ENCODE assay signal across 9 mouse cellular contexts in genomic region chr15:98616362-98617175, GRCm38 (mm10). TPM values are rescaled to one million over a fixed set of nuclear protein-coding genes. Genes with fewer than 3 reads are reported as not detected.
DNase-seq lines count a peak whose midpoint lies in the region; ATAC-seq and TF ChIP-seq lines count a peak whose summit lies in the region.
"Had no signal": no experiment of that assay in that cellular context is flagged by ENCODE, and none has a peak within 500 bp of the region (broad histone marks: within the 10 kb centered on the region; RNA-seq: fewer than 3 reads in every experiment).

No protein-coding gene starts in this region.

- H3K4me2 ChIP-seq in lung, embryonic 14.5 days, result peak overlapping the region; percentile 40

- H3K4me1 ChIP-seq in lung, embryonic 14.5 days (ENCODE audit: insufficient read depth), result no peaks in the 10 kb centered on the region

- no peak overlapping the region for H3K4me3 ChIP-seq in lung, embryonic 14.5 days (ENCODE audit: low read depth, low read length)

- peak; percentile 32 for ATAC-seq in lung, embryonic 14.5 days (ENCODE audit: insufficient read depth)
- ATAC-seq in erythroid progenitor cell, adult 5-6 weeks (replicated peaks; ENCODE audit: low FRiP score, poor library complexity, severe bottlenecking), result 0 out of 2 replicates have a peak, but pooled peaks have one; percentile 8
- peak; percentile 32 for ATAC-seq in megakaryocyte-erythroid progenitor cell, adult 5-6 weeks (replicated peaks; ENCODE audit: low FRiP score, low TSS enrichment, poor library complexity, severe bottlenecking)

- no peak for TF ChIP-seq CTCF in lung, embryonic 14.5 days (IDR thresholded peaks at IDR 0.05; ENCODE audit: low read depth)

- no peaks in the 10 kb centered on the region for H3K27me3 ChIP-seq in lung, embryonic 14.5 days (ENCODE audit: insufficient read depth, low read length)

- H3K27ac ChIP-seq in lung, embryonic 14.5 days (ENCODE audit: low read depth), result no peak overlapping the region

- intact Hi-C loops in left cerebral cortex, postnatal 14 days (cut with DNase I), result loop anchor here (1.0 kb wide), 1 partner anchor 36 kb away; no protein-coding TSS in a partner anchor

- no peaks in the 10 kb centered on the region for H3K9me3 ChIP-seq in lung, embryonic 14.5 days (ENCODE audit: low read depth, low read length)

- no peak for DNase-seq in lung, embryonic 14.5 days
- no peak for DNase-seq in lung, postnatal 25 days (ENCODE audit: low spot score)
- DNase-seq in kidney, adult 9 months, result peak; percentile 49
- no peak for DNase-seq in cerebellum, adult 8-10 months
- DNase-seq in left cerebral cortex, postnatal 14 days (ENCODE audit: low spot score in 2 of 2), result no peak
- DNase-seq in adrenal gland, postnatal 14 days, result no peak

- 37% methylated on average over 20 of the region's 20 CpGs for WGBS in lung, embryonic 14.5 days

- no peaks in the 10 kb centered on the region for H3K36me3 ChIP-seq in lung, embryonic 14.5 days (ENCODE audit: insufficient read depth)
- H3K36me3 ChIP-seq: G1E had no signal

- H3K9ac ChIP-seq in lung, embryonic 14.5 days, result no peak overlapping the region; the same call in 1 of the 2 replicates

RNA-seq across cellular contexts. Expression of gene Adcy6, which starts 6.7 kb away (rescaled TPM):
- 20.5 and 21.8 TPM in 2 replicates for polyA plus RNA-seq in lung, embryonic 14.5 days (2014; fragmentation: Nextera tagmentation; extraction: Ambion mirVana)
- 62.3 and 81.3 TPM in 2 replicates for total RNA-seq in erythroid progenitor cell, adult 5-6 weeks (2015; ENCODE audit: low replicate concordance)
- total RNA-seq in erythroid progenitor cell, adult 5-6 weeks (2017; ENCODE audit: low replicate concordance), result 133 and 140 TPM in 2 replicates
- 55.8 and 57.2 TPM in 2 replicates for total RNA-seq in megakaryocyte-erythroid progenitor cell, adult 5-6 weeks (2014; fragmentation: Nextera tagmentation)
- 28.8 and 45.9 TPM in 2 replicates for total RNA-seq in megakaryocyte-erythroid progenitor cell, adult 5-6 weeks (2017)
- 10 to 100 TPM; 47.8 to 50.2 TPM for total RNA-seq in left cerebral cortex, postnatal 14 days (2021)
- 73.8 and 86.1 TPM in 2 replicates for total RNA-seq in adrenal gland, postnatal 14 days (2021)
- polyA plus RNA-seq: G1E had no signal

RNA-seq across cellular contexts. Expression of gene Cacnb3, which starts 14.1 kb away (rescaled TPM):
- polyA plus RNA-seq in lung, embryonic 14.5 days (2014; fragmentation: Nextera tagmentation; extraction: Ambion mirVana), result 24.6 and 28.9 TPM in 2 replicates
- total RNA-seq in erythroid progenitor cell, adult 5-6 weeks (2015; ENCODE audit: low replicate concordance), result not detected in 2 replicates
- total RNA-seq in erythroid progenitor cell, adult 5-6 weeks (2017; ENCODE audit: low replicate concordance), result 0.77 TPM in 1 of 2 replicates, not detected in the other
- not detected in 2 replicates for total RNA-seq in megakaryocyte-erythroid progenitor cell, adult 5-6 weeks (2014; fragmentation: Nextera tagmentation)
- total RNA-seq in megakaryocyte-erythroid progenitor cell, adult 5-6 weeks (2017), result not detected in 2 replicates
- total RNA-seq in left cerebral cortex, postnatal 14 days (2021), result 100 to 1,000 TPM; 217 to 244 TPM
- total RNA-seq in adrenal gland, postnatal 14 days (2021), result 12.0 and 18.2 TPM in 2 replicates

RNA-seq across cellular contexts. Expression of gene 4930415O20Rik, which starts 45.8 kb away (rescaled TPM):
- 0.50 TPM in 1 of 2 replicates, not detected in the other for polyA plus RNA-seq in lung, embryonic 14.5 days (2014; fragmentation: Nextera tagmentation; extraction: Ambion mirVana)
- total RNA-seq in erythroid progenitor cell, adult 5-6 weeks (2015; ENCODE audit: low replicate concordance), result not detected in 2 replicates
- total RNA-seq in erythroid progenitor cell, adult 5-6 weeks (2017; ENCODE audit: low replicate concordance), result not detected in 2 replicates
- not detected in 2 replicates for total RNA-seq in megakaryocyte-erythroid progenitor cell, adult 5-6 weeks (2014; fragmentation: Nextera tagmentation)
- total RNA-seq in megakaryocyte-erythroid progenitor cell, adult 5-6 weeks (2017), result not detected in 2 replicates
- not detected for total RNA-seq in left cerebral cortex, postnatal 14 days (2021)
- 1.1 TPM in 1 of 2 replicates, not detected in the other for total RNA-seq in adrenal gland, postnatal 14 days (2021)
- total RNA-seq: G1E had no signal
- polyA plus RNA-seq: G1E had no signal

RNA-seq across cellular contexts. Expression of gene Ccnt1, which starts 45.8 kb away (rescaled TPM):
- 57.7 and 58.5 TPM in 2 replicates for polyA plus RNA-seq in lung, embryonic 14.5 days (2014; fragmentation: Nextera tagmentation; extraction: Ambion mirVana)
- 80.0 and 121 TPM in 2 replicates for total RNA-seq in erythroid progenitor cell, adult 5-6 weeks (2015; ENCODE audit: low replicate concordance)
- total RNA-seq in erythroid progenitor cell, adult 5-6 weeks (2017; ENCODE audit: low replicate concordance), result 72.0 and 75.4 TPM in 2 replicates
- total RNA-seq in megakaryocyte-erythroid progenitor cell, adult 5-6 weeks (2014; fragmentation: Nextera tagmentation), result 66.8 and 70.7 TPM in 2 replicates
- 80.8 and 88.3 TPM in 2 replicates for total RNA-seq in megakaryocyte-erythroid progenitor cell, adult 5-6 weeks (2017)
- total RNA-seq in left cerebral cortex, postnatal 14 days (2021), result 10 to 100 TPM; 40.5 to 45.3 TPM
- 57.0 and 57.3 TPM in 2 replicates for total RNA-seq in adrenal gland, postnatal 14 days (2021)

RNA-seq across cellular contexts. Expression of gene Ddx23, which starts 46.1 kb away (rescaled TPM):
- polyA plus RNA-seq in lung, embryonic 14.5 days (2014; fragmentation: Nextera tagmentation; extraction: Ambion mirVana), result 27.2 and 28.7 TPM in 2 replicates
- total RNA-seq in erythroid progenitor cell, adult 5-6 weeks (2015; ENCODE audit: low replicate concordance), result 24.5 and 26.0 TPM in 2 replicates
- 49.9 and 91.9 TPM in 2 replicates for total RNA-seq in erythroid progenitor cell, adult 5-6 weeks (2017; ENCODE audit: low replicate concordance)
- total RNA-seq in megakaryocyte-erythroid progenitor cell, adult 5-6 weeks (2014; fragmentation: Nextera tagmentation), result 79.8 and 96.4 TPM in 2 replicates
- total RNA-seq in megakaryocyte-erythroid progenitor cell, adult 5-6 weeks (2017), result 152 and 181 TPM in 2 replicates
- total RNA-seq in left cerebral cortex, postnatal 14 days (2021), result 10 to 100 TPM; 56.0 to 57.6 TPM
- 85.2 and 87.5 TPM in 2 replicates for total RNA-seq in adrenal gland, postnatal 14 days (2021)

Comparison
In these comparisons a context has a peak if more than half of its experiments do, and no peak if none do; other contexts are left out.
1. RNA of gene Cacnb3, which starts 14.1 kb away (total RNA-seq): 217 to 244 TPM in left cerebral cortex, postnatal 14 days; 12.0 to 18.2 TPM in adrenal gland, postnatal 14 days, 0.77 TPM in erythroid progenitor cell, adult 5-6 weeks and not detected in megakaryocyte-erythroid progenitor cell, adult 5-6 weeks; every median in the first group is over 10 times any median in the second.
2. Peak in every context shown above with its lines, with median percentiles within 50 percentile points of each other: ATAC-seq.